ENCODE assay signal across 8 mouse cellular contexts in the genomic region with DNA sequence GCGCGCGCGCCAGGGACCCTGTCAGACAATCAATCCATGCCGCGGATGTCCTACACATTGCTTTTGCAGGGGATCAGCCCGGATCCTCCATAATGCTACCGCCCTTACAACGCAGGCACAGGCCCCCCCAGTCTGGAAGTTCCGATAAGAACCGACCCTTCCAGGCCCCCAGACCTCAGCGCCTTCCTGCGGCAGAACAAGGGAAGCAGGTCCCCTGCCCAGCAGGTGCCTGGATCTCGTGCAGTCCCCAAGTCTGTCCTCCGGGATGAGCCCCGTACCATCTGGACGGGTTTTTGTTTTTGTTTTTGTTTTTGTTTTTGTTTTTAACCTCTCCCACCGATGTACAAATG. TPM values are rescaled to one million over a fixed set of nuclear protein-coding genes. Genes with fewer than 3 reads are reported as not detected.
DNase-seq lines count a peak whose midpoint lies in the region; ATAC-seq and TF ChIP-seq lines count a peak whose summit lies in the region.

No protein-coding gene starts in this region.

- no peaks in the 10 kb centered on the region for H3K36me3 ChIP-seq in lung, embryonic 15.5 days
- no peaks in the 10 kb centered on the region for H3K36me3 ChIP-seq in intestine, postnatal 0 days (ENCODE audit: control insufficient read depth, insufficient read depth)
- no peaks in the 10 kb centered on the region for H3K36me3 ChIP-seq in neural tube, embryonic 15.5 days

- intact Hi-C loops in gastrocnemius, postnatal 14 days (cut with DNase I; ENCODE audit: low total_unique reads) = no loop called here

- TF ChIP-seq CTCF in cerebellum, adult 2 months (IDR thresholded peaks at IDR 0.05; ENCODE audit: borderline replicate concordance, insufficient read depth, low read depth, low read length) = no peak
- 0 out of 2 replicates have a peak, but pooled peaks have one; percentile 6 for TF ChIP-seq CTCF in intestine, postnatal 0 days (IDR thresholded peaks at IDR 0.05; ENCODE audit: low read depth)

- peak overlapping the region; percentile 71 for H3K9ac ChIP-seq in lung, embryonic 15.5 days
- H3K9ac ChIP-seq in intestine, postnatal 0 days (ENCODE audit: low read depth, low read length) = 0 out of 2 replicates have a peak overlapping the region, but pooled peaks have one; percentile 22
- peak overlapping the region; percentile 85 for H3K9ac ChIP-seq in neural tube, embryonic 15.5 days (replicated peaks)

- no peaks in the 10 kb centered on the region for H3K9me3 ChIP-seq in lung, embryonic 15.5 days
- no peaks in the 10 kb centered on the region for H3K9me3 ChIP-seq in intestine, postnatal 0 days (ENCODE audit: control insufficient read depth)
- H3K9me3 ChIP-seq in neural tube, embryonic 15.5 days (replicated peaks) = no peaks in the 10 kb centered on the region

- TF ChIP-seq POLR2A in cerebellum, adult 2 months (IDR thresholded peaks at IDR 0.05; ENCODE audit: borderline replicate concordance, insufficient read depth, low read length) = no peak

- under 1% methylated on average over 18 of the region's 18 CpGs for WGBS in cerebellum, adult 2 months
- 2% methylated on average over 18 of the region's 18 CpGs for WGBS in lung, embryonic 15.5 days
- WGBS in intestine, postnatal 0 days = under 1% methylated on average over 17 of the region's 18 CpGs
- 1% methylated on average over 18 of the region's 18 CpGs for WGBS in neural tube, embryonic 15.5 days

- H3K27me3 ChIP-seq in cerebellum, adult 2 months (ENCODE audit: control insufficient read depth, insufficient read depth, low read length) = peaks cover 4% of the 10 kb centered on the region; the same call in 1 of the 2 replicates
- H3K27me3 ChIP-seq in lung, embryonic 15.5 days = peaks cover 39% of the 10 kb centered on the region
- H3K27me3 ChIP-seq in intestine, postnatal 0 days (replicated peaks; ENCODE audit: control insufficient read depth, insufficient read depth, low read length) = no peaks in the 10 kb centered on the region; the same call in 1 of the 2 replicates
- no peaks in the 10 kb centered on the region for H3K27me3 ChIP-seq in neural tube, embryonic 15.5 days (replicated peaks)

- no peak; the same call in 1 of the 2 replicates for ATAC-seq in lung, embryonic 15.5 days (ENCODE audit: borderline replicate concordance, extremely low read depth, low FRiP score, low TSS enrichment)
- no peak for ATAC-seq in intestine, postnatal 0 days
- peak; percentile 38 for ATAC-seq in neural tube, embryonic 15.5 days (ENCODE audit: low FRiP score)

- no peak overlapping the region for H3K27ac ChIP-seq in cerebellum, adult 2 months (ENCODE audit: insufficient read depth, low read length)
- H3K27ac ChIP-seq in lung, embryonic 15.5 days = no peak overlapping the region
- H3K27ac ChIP-seq in intestine, postnatal 0 days (ENCODE audit: low read depth, low read length) = no peak overlapping the region
- peak overlapping the region; percentile 46; the same call in 1 of the 2 replicates for H3K27ac ChIP-seq in neural tube, embryonic 15.5 days (replicated peaks)

- peak overlapping the region; percentile 86 for H3K4me2 ChIP-seq in lung, embryonic 15.5 days
- H3K4me2 ChIP-seq in intestine, postnatal 0 days (replicated peaks; ENCODE audit: low read depth) = peak overlapping the region; percentile 85
- peak overlapping the region; percentile 96 for H3K4me2 ChIP-seq in neural tube, embryonic 15.5 days

- no peaks in the 10 kb centered on the region for H3K4me1 ChIP-seq in cerebellum, adult 2 months (ENCODE audit: control insufficient read depth, insufficient read depth, low read length)
- peaks cover 30% of the 10 kb centered on the region for H3K4me1 ChIP-seq in lung, embryonic 15.5 days
- H3K4me1 ChIP-seq in intestine, postnatal 0 days (replicated peaks; ENCODE audit: control insufficient read depth, insufficient read depth, low read length) = 0 out of 2 replicates have a peak, but pooled peaks cover 2% of the 10 kb centered on the region
- H3K4me1 ChIP-seq in neural tube, embryonic 15.5 days = peaks cover 50% of the 10 kb centered on the region

- no peak for DNase-seq in cerebellum, adult 2 months
- no peak for DNase-seq in cerebellum, postnatal 36 days
- DNase-seq in lung, postnatal 36 days = no peak
- DNase-seq in embryo, embryonic 10.5 days (ENCODE audit: low spot score) = no peak
- no peak for DNase-seq in gastrocnemius, postnatal 14 days

- H3K4me3 ChIP-seq in cerebellum, adult 2 months (replicated peaks; ENCODE audit: insufficient read depth, low read depth, low read length) = peak overlapping the region; percentile 37
- peak overlapping the region; percentile 75 for H3K4me3 ChIP-seq in lung, embryonic 15.5 days
- peak overlapping the region; percentile 62 for H3K4me3 ChIP-seq in intestine, postnatal 0 days (ENCODE audit: low read depth, low read length)
- H3K4me3 ChIP-seq in neural tube, embryonic 15.5 days (replicated peaks) = peak overlapping the region; percentile 83

RNA-seq across cellular contexts. Expression of a gene that starts 0.4 kb away (rescaled TPM):
- 15.0 and 16.5 TPM in 2 replicates for polyA plus RNA-seq in cerebellum, adult 2 months (2012; rRNA removed)
- polyA plus RNA-seq in lung, embryonic 15.5 days (2015; fragmentation: Nextera tagmentation; extraction: Ambion mirVana) = 33.6 and 37.0 TPM in 2 replicates
- 27.9 and 29.0 TPM in 2 replicates for polyA plus RNA-seq in intestine, postnatal 0 days (2015; fragmentation: Nextera tagmentation; extraction: Ambion mirVana)
- 9.2 and 13.1 TPM in 2 replicates for polyA plus RNA-seq in neural tube, embryonic 15.5 days (2015; fragmentation: Nextera tagmentation; extraction: Ambion mirVana)
- total RNA-seq in gastrocnemius, postnatal 14 days (2021) = 10 to 100 TPM; 24.9 to 30.4 TPM

Comparison
In these comparisons a context has a peak if more than half of its experiments do, and no peak if none do; other contexts are left out.
1. H3K9ac ChIP-seq: peak in every context shown above with its lines; median percentile 85 in neural tube, embryonic 15.5 days; 71 in lung, embryonic 15.5 days; 22 in intestine, postnatal 0 days.